Mouse (Mus musculus) erythroid progenitor cell, adult 5-6 weeks (primary cell): ENCODE measurements at regions not wholly inside any gene's neighbourhood (a gene's known extent, or its start where the extent isn't known, plus 50 kb on each side); places are given as distances from the start of the nearest gene placed in this dataset.
"Not testable (repeated sequence)": the region's sequence is repeated elsewhere in the genome, so short reads cannot be mapped to it uniquely, and the experiment has no call there.

Experiments
- ATAC-seq: replicated peaks from 2 replicates; pipeline ENCODE4 v1.8.0; 2016; ENCODE audit warnings: moderate number of reproducible peaks, mild to moderate bottlenecking, moderate TSS enrichment, inconsistent platforms; ENCODE audit not compliant: poor library complexity, low FRiP score, severe bottlenecking

DNA sequence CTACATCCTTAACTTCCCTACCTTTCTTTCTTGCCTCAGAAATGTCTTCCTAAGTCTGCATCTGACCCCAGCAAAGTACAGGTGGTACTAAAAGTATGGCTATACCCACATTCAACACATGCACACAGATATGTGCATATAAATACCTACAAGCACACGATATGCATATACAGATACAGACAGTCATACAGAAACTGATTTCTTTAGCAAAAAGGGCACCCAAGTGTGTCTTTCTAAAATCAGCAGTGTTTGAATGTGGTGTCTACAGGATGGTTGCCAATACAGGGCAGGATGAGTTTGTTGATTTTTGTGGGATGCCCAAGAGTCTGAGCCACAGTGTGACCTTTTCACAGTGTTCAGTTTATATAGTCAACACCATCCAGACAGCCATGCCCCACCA is 67.0 kb upstream of the Klf13 start:
- no peak for ATAC-seq

DNA sequence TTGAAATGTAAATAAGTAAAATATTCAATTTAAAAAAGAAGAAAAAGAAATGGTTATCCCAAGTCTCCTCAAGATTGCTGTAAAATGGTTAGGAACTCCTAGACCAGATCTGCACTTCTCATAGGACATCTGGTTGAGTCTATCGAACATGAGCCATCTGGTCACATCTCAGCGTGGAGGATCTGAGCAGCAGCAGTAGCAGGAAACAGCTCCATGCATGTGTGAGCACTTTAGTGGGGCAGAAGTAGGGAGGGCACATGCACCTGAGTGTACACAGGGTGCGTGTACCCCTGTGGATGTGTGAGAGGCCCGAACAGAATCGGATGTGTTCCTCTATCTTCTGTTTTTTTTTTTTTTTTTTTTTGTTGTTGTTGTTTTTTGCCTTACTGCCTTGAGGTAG is 65.2 kb upstream of the Klf13 start:
- ATAC-seq, result no peak

DNA sequence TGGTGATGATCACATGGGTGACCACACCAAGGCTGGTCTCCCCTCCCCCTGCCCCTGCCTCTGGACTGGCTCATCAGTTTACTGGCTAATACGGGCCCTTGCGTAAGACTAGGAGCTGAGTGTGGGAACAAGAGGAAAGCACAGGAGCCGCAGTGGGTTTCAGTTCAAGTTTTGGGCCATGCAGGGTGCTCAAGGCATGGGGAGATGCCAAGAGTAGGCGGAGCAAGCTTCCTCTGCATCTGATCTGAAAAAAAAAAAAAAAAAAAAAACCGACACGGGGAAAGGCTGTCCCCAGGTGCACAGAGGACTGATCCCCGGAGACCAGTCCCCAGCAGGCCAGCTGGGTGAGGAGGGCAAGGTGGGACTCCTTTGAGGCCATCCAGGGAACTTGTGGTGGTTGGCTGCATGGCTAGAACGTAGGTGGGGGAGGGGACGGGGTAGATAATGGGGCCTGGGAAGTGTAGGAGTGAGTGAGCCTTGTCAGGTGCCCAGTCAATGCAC is 62.9 kb upstream of the Klf13 start:
- no peak for ATAC-seq

DNA sequence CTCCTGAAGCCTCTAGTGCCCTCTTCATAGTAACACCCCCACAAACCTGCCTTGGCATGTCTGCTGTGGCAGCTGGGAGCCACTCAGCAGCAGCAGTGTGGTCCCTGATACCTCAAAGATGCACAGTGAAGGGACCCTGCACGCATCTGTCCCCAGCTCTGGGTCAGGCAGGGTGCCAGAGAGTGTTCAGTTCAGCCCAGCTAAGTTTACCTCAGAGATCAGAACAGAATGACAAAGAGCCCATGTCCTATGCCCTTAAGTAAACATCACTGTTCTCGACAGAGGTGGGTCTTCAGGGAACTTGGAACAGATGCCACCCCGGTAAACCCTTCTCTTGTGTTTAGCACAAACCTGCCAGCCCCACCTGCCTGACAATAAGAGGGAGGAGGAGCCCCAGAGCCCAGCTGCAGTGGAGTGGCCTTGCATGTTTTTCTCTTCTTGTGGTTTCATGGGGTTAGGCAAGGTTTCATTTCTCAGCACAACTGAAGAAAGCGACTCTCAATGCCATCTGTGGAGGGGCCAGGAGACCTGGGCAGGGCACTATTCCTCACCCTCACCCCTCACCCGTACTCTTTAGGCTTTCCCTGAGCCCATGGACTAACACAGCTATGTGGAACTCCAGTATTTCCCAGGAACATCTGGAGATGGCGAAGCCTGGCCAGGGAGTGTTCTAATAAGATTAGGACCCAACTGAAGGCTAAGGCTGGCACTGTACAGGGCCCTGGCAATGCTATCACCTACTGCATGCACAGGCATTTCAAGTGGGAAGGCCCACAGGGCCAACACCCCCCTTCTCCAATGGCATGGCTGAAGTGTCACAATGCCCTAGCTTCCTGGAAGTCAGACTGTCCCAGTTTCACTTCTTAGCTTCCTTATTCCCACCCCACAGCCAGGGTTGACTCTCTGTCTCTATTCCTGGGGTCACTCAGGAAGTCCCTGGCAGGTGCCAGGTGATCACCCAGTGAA is 60.6 kb upstream of the Klf13 start:
- ATAC-seq, result peak; percentile 73

DNA sequence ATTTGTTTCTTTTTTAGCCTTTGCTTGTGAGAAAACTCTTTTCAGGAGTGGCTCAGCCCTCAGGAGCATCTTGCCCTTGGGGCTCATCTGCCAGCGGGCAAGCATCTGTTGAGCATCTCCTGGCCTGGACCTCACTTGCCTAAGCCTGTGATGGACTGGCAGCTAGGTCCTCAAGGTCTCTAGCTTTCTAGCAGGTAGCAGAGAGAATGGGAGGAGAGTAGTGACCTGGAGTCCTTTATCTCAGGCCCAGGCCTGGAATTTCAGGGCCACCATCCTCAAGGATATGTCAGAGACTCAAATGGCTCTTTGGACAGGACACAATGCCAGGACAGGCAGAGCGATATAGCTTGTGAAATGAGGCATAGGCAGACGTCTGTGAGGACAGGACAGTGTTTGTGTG is 59.3 kb upstream of the Klf13 start:
- no peak for ATAC-seq

DNA sequence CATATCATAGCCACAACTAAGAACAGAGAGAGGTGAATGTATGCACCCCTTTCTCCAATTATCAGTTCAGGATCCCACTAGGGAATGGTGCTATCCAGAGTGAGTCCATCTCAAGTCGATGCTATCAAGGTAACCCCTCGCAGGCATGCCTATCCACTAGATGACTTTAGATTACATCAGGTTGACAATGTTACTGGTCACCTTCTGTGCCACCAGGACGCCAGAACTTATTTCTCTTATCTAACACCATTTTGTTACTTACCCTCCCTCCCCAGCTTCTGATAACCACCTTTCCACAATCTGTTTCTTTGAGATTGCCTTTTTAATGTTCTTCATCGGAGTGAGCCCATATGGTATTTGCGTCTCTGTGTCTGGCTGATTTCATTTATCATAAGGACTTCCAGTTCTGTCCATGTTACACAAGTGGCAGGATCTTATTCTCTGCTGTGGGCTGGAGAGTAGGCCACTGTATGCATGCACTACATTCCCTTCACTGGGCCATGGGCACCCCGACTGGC is 57.9 kb upstream of the Klf13 start:
- ATAC-seq, result peak; percentile 63

DNA sequence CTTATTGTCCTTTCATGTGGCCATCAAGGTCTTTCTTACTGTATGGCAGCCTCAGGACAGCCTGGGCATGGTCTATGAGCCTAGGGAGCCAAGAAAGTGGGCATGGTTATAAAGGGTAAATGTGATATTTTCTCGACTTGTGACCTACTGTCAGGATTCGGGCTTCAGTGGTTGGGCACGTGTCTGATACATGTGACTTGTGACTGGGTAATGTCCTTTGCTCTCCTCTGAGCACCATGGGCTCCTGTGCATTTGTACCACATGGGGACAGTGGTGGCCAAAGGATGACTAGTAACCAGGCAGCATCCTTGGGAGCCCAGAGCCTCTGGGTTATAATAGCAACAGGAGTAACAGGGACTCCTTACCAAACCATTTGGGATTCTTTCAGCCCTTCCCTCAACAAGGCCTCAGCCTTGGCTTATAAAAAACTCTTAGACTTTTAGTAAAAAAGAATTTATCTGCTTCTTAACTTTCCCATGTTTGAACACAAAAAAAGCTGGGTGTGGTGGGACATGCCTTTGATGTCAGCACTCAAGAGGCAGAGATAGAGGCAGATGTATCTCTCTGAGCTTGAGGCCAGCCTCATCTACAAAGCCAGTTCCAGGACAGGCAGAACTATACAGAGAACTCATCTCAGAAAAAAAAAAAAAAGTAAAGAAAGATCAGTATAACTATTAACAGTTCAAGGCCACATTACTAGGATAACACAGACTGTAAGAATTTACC is 56.7 kb upstream of the Klf13 start:
- no peak for ATAC-seq

DNA sequence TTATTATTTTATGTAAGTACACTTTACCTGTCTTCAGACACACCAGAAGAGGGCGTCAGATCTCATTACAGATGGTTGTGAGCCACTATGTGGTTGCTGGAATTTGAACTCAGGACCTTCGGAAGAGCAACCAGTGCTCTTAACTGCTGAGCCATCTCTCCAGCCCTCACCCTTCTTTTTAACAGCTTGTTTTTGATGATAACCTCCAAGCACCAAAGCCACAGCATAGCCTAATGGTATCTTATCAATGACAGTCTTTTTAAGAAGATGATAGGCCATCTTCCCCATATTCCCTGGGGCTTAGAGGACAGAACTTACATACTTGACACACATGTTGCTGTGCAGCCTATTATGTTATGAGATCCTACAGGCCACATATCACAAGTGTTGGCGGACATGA is 56.1 kb upstream of the Klf13 start:
- ATAC-seq, result not testable (repeated sequence)

DNA sequence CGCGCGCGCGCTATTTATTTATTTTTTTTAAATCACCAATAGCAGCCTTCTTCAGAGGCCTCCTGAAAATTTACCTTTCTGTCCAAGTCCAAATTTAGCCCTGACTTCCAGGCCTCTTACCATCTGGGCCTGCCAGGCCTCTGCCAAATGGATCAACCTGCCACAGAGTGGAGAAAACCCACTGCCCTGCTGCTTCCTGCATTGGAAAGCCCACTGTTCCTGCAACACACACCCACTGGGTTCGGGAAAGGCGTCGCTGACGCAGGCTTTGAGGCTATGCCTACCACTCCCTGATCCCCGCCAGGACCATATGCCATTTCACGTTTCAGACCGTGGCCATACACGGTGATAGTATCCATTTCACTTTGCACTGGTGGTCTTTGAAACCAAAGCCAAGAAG is 53.4 kb upstream of the Klf13 start:
- no peak for ATAC-seq

DNA sequence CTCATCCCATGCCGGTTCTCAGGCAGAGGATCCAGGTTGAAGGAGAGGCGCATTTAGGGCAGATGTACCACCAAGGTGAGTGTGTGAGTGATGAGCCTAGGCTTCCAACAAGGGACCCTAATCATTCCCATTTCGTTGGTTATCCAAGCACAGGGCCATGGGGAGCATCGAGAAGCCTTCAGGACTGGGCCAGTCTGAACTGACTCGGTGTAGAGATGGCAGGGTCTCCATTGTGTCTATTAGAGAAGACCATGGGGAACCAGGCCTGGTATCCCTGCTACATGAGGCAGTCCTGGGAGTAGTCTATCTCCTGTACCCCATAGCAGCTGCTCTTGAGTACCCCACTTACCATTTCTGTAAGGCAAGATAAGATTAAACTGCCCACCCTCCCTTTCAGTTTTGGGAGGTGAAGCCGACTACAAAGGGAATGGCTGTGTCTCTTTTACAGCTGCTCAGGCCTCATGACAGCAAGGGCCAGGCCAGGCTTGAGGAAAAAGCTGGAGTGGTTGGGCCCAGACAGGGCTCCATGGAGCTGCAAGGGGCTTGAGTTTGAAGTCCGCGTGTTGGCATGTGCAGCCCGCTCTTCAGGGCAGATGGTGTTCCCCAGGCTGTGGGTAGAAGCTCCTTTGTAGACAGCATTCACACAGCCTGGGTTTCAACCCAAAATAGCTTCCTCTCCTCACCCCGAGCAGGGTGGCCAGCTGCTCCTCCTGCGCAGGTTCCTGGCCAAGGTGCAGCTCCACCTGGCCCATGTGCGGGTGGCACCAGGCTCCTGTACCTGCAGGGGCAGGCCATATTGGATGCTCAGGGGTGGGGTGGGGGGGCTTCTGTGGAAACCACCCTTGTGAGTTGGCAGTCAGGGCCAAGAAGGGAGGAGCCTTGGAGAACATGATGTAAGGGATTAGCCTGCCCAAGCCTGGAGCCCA is 52.6 kb upstream of the Klf13 start:
- no peak for ATAC-seq

DNA sequence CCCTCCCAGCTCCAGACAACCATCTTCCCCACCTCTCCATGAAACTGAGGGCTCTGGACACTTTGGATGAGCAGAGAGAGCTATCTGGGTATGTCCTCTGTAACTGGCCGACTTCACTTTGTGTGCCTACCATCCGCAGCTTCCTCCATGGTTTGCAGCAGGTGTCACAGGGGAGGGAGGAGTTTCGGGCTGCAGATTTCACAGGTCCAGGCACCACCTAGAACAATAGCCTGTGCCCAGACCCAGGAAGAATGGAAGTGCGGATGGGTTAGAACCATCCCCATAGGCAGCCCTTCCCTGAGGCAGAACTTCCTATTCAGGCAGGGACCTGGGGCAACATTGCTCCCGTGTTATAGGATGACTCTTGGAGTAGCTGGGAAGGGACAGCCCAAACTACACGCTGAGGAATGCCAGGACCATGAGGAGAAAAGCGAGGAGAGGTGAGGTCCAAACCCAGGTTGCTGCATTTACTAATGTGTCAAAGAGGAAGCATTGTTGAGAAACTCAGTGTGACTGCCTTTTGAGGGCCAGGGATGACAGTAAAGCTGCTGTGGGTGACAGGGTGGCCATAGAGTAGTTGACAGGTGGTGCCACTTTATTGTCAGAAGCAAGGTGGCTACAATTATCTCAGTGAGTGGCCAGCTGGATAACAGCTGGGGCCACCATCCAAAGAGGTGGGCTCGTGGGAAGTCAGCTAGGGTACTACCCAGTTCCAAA is 51.8 kb upstream of the Klf13 start:
- ATAC-seq, result no peak

DNA sequence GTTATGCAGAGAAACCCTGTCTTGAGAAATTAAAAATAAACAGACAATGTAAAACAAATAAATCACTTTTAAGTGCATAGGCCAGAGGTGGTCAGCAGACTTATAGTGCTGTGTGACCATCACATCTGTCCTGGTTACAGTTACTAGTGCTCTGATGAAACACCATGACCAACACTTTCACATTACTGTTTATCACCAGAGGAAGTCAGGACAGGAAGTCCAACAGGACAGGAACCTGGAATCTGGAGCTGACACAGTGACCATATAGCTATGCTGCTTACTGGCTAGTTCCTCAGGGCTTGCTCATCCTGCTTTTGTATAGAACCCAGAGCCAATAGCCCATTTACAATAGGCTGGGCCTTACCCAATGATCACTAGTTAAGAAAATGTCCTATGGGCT is 51.0 kb upstream of the Klf13 start:
- ATAC-seq, result no peak
